ENCODE assay signal across 19 mouse cellular contexts in the genomic region with DNA sequence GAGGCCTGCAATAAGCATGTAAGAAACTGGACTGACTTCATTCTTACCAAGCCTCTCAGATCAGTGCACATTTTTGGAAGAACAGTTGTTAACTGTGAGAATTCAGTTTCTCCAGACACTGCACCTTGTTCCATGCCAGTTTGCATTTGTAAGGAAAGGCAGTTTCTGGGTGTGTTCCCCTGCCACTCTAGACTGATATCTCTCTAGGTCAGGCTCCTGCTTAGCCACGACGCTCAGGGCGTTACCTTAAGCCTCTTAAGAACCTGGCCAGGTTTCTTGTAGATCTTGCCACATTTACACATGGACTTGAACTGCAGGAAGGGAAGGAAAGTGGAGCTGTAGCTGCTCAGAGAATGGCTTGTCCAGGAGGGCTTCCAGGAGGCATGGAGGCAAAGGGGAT. TPM values are rescaled to one million over a fixed set of nuclear protein-coding genes. Genes with fewer than 3 reads are reported as not detected.
DNase-seq lines count a peak whose midpoint lies in the region; ATAC-seq lines count a peak whose summit lies in the region.
"Had no signal": no experiment of that assay in that cellular context is flagged by ENCODE, and none has a peak within 500 bp of the region (broad histone marks: within the 10 kb centered on the region; RNA-seq: fewer than 3 reads in every experiment).

No protein-coding gene starts in this region.

- peak overlapping the region; percentile 39 for H3K4me3 ChIP-seq in liver, embryonic 16.5 days (ENCODE audit: low read depth, low read length)
- H3K4me3 ChIP-seq: hindbrain, embryonic 15.5 days; midbrain, embryonic 12.5 days; myocyte had no signal

- ATAC-seq in erythroid progenitor cell, adult 5-6 weeks (replicated peaks; ENCODE audit: low FRiP score, poor library complexity, severe bottlenecking), result peak; percentile 96
- ATAC-seq in liver, embryonic 16.5 days (ENCODE audit: low read depth), result peak; percentile 94

- no peaks in the 10 kb centered on the region for H3K27me3 ChIP-seq in liver, embryonic 16.5 days (ENCODE audit: control insufficient read depth, insufficient read depth, low read depth, low read length)
- H3K27me3 ChIP-seq: hindbrain, embryonic 15.5 days; midbrain, embryonic 12.5 days had no signal

- peak; percentile 23 for DNase-seq in lung, postnatal 25 days (ENCODE audit: low spot score)
- DNase-seq in lung, postnatal 14 days, result no peak
- no peak for DNase-seq in layer of hippocampus, postnatal 10 days (ENCODE audit: low spot score in 2 of 2)
- DNase-seq in layer of hippocampus, postnatal 25 days (ENCODE audit: extremely low spot score in 1 of 2, low spot score in 1 of 2), result no peak
- DNase-seq in left cerebral cortex, adult 9 months (ENCODE audit: low spot score in 2 of 2), result no peak
- DNase-seq: cerebellum, adult 18-20 months; gastrocnemius, postnatal 36 days; kidney, adult 9 months; thymus, postnatal 4 days had no signal

- H3K4me1 ChIP-seq in liver, embryonic 16.5 days (ENCODE audit: control insufficient read depth, low read depth, low read length), result peaks cover 61% of the 10 kb centered on the region
- H3K4me1 ChIP-seq: hindbrain, embryonic 15.5 days; midbrain, embryonic 12.5 days had no signal

- no peaks in the 10 kb centered on the region for H3K9me3 ChIP-seq in liver, embryonic 16.5 days (replicated peaks; ENCODE audit: control insufficient read depth, low read length)
- H3K9me3 ChIP-seq: hindbrain, embryonic 15.5 days; midbrain, embryonic 12.5 days had no signal

- peaks cover 19% of the 10 kb centered on the region for H3K36me3 ChIP-seq in liver, embryonic 16.5 days (ENCODE audit: control insufficient read depth, insufficient read depth)

- H3K27ac ChIP-seq in liver, embryonic 16.5 days (ENCODE audit: low read length), result peak overlapping the region; percentile 92
- H3K27ac ChIP-seq: hindbrain, embryonic 15.5 days; midbrain, embryonic 12.5 days had no signal

- H3K4me2 ChIP-seq in liver, embryonic 16.5 days (ENCODE audit: low read depth, low read length), result peak overlapping the region; percentile 67
- H3K4me2 ChIP-seq: hindbrain, embryonic 15.5 days; midbrain, embryonic 12.5 days had no signal

- WGBS in liver, embryonic 16.5 days (ENCODE audit: insufficient replicate concordance), result 17% methylated on average over 3 of the region's 3 CpGs

- H3K9ac ChIP-seq in liver, embryonic 16.5 days (ENCODE audit: low read depth, low read length), result peak overlapping the region; percentile 54
- H3K9ac ChIP-seq: hindbrain, embryonic 15.5 days; midbrain, embryonic 12.5 days had no signal

RNA-seq across cellular contexts. Expression of a gene that starts 18.9 kb away (rescaled TPM):
- 162 and 171 TPM in 2 replicates for total RNA-seq in erythroid progenitor cell, adult 5-6 weeks (2015; ENCODE audit: low replicate concordance)
- total RNA-seq in erythroid progenitor cell, adult 5-6 weeks (2017; ENCODE audit: low replicate concordance), result 278 and 335 TPM in 2 replicates
- 38.1 and 42.1 TPM in 2 replicates for polyA plus RNA-seq in liver, embryonic 16.5 days (2015; fragmentation: Nextera tagmentation; extraction: Ambion mirVana)
- 10 to 100 TPM; 43.9 to 47.5 TPM for total RNA-seq in layer of hippocampus, postnatal 10 days (2021)
- 10 to 100 TPM; 36.8 to 38.2 TPM for total RNA-seq in layer of hippocampus, postnatal 25 days (2021)

RNA-seq across cellular contexts. Expression of a gene that starts 30.2 kb away (rescaled TPM):
- 8.6 and 11.3 TPM in 2 replicates for total RNA-seq in erythroid progenitor cell, adult 5-6 weeks (2015; ENCODE audit: low replicate concordance)
- total RNA-seq in erythroid progenitor cell, adult 5-6 weeks (2017; ENCODE audit: low replicate concordance), result 4.8 and 11.8 TPM in 2 replicates
- polyA plus RNA-seq in liver, embryonic 16.5 days (2015; fragmentation: Nextera tagmentation; extraction: Ambion mirVana), result 4.8 and 5.0 TPM in 2 replicates
- 10 to 100 TPM; 13.7 to 15.6 TPM for total RNA-seq in layer of hippocampus, postnatal 10 days (2021)
- total RNA-seq in layer of hippocampus, postnatal 25 days (2021), result 10 to 100 TPM in 1 of 2 experiments, 1 to 10 TPM in 1; 9.8 to 14.4 TPM

RNA-seq across cellular contexts. Expression of a gene that starts 38.0 kb away (rescaled TPM):
- not detected in 2 replicates for total RNA-seq in erythroid progenitor cell, adult 5-6 weeks (2015; ENCODE audit: low replicate concordance)
- total RNA-seq in erythroid progenitor cell, adult 5-6 weeks (2017; ENCODE audit: low replicate concordance), result 0.51 TPM in 1 of 2 replicates, not detected in the other
- polyA plus RNA-seq in liver, embryonic 16.5 days (2015; fragmentation: Nextera tagmentation; extraction: Ambion mirVana), result 0.25 and 1.3 TPM in 2 replicates
- not detected for total RNA-seq in layer of hippocampus, postnatal 10 days (2021)
- not detected for total RNA-seq in layer of hippocampus, postnatal 25 days (2021)
- total RNA-seq: gastrocnemius, postnatal 36 days; layer of hippocampus, adult 8-10 months; left cerebral cortex, postnatal 25 days had no signal

RNA-seq across cellular contexts. Expression of a gene that starts 46.4 kb away (rescaled TPM):
- total RNA-seq in erythroid progenitor cell, adult 5-6 weeks (2015; ENCODE audit: low replicate concordance), result not detected in 2 replicates
- not detected in 2 replicates for total RNA-seq in erythroid progenitor cell, adult 5-6 weeks (2017; ENCODE audit: low replicate concordance)
- not detected in 2 replicates for polyA plus RNA-seq in liver, embryonic 16.5 days (2015; fragmentation: Nextera tagmentation; extraction: Ambion mirVana)
- not detected for total RNA-seq in layer of hippocampus, postnatal 10 days (2021)
- not detected for total RNA-seq in layer of hippocampus, postnatal 25 days (2021)
- total RNA-seq: adrenal gland, postnatal 4 days; gastrocnemius, postnatal 36 days; left cerebral cortex, postnatal 25 days had no signal
- polyA plus RNA-seq: C2C12; heart, embryonic 16.5 days; midbrain, embryonic 12.5 days; myocyte had no signal

RNA-seq across cellular contexts. Expression of a gene that starts 49.4 kb away (rescaled TPM):
- not detected in 2 replicates for total RNA-seq in erythroid progenitor cell, adult 5-6 weeks (2015; ENCODE audit: low replicate concordance)
- total RNA-seq in erythroid progenitor cell, adult 5-6 weeks (2017; ENCODE audit: low replicate concordance), result not detected in 2 replicates
- polyA plus RNA-seq in liver, embryonic 16.5 days (2015; fragmentation: Nextera tagmentation; extraction: Ambion mirVana), result not detected in 2 replicates
- not detected for total RNA-seq in layer of hippocampus, postnatal 10 days (2021)
- not detected for total RNA-seq in layer of hippocampus, postnatal 25 days (2021)
- total RNA-seq: adrenal gland, postnatal 4 days; gastrocnemius, postnatal 36 days; layer of hippocampus, adult 8-10 months had no signal
- polyA plus RNA-seq: C2C12; heart, embryonic 16.5 days; hindbrain, embryonic 15.5 days; midbrain, embryonic 12.5 days had no signal
